Mouse (Mus musculus) brown adipose tissue, adult 24 weeks (tissue): ENCODE data around the gene Pak1ip1. TPM values are rescaled to one million over a fixed set of nuclear protein-coding genes. Genes with fewer than 3 reads are reported as not detected.

Experiments
- H3K27ac ChIP-seq: fragments of 200-500 bp; replicated peaks from 2 replicates; pipeline ENCODE4 v1.5.1; 2012; ENCODE audit warnings: low read depth, mild to moderate bottlenecking, low read length
- H3K4me1 ChIP-seq: fragments of 200-500 bp; 2 replicates; pipeline ENCODE4 v1.6.1; 2012; ENCODE audit warnings: low read length, mixed read lengths; ENCODE audit not compliant: control insufficient read depth, insufficient read depth, insufficient read length
- H3K4me3 ChIP-seq: fragments of 200-500 bp; 2 replicates; pipeline ENCODE4 v1.5.1; 2012; ENCODE audit warnings: low read depth, mild to moderate bottlenecking, low read length, moderate library complexity; ENCODE audit not compliant: insufficient read depth
- polyA plus RNA-seq: library from polyadenylated mRNA; stranded (reverse); fragments of >200 nt; gene quantifications from 2 replicates; pipeline ENCODE4 v1.2.4, GENCODE M21; 2012; ENCODE audit not compliant: missing spikeins, insufficient read depth, insufficient read length

Gene Pak1ip1
- 53.0 and 58.3 TPM in 2 replicates for polyA plus RNA-seq

DNA sequence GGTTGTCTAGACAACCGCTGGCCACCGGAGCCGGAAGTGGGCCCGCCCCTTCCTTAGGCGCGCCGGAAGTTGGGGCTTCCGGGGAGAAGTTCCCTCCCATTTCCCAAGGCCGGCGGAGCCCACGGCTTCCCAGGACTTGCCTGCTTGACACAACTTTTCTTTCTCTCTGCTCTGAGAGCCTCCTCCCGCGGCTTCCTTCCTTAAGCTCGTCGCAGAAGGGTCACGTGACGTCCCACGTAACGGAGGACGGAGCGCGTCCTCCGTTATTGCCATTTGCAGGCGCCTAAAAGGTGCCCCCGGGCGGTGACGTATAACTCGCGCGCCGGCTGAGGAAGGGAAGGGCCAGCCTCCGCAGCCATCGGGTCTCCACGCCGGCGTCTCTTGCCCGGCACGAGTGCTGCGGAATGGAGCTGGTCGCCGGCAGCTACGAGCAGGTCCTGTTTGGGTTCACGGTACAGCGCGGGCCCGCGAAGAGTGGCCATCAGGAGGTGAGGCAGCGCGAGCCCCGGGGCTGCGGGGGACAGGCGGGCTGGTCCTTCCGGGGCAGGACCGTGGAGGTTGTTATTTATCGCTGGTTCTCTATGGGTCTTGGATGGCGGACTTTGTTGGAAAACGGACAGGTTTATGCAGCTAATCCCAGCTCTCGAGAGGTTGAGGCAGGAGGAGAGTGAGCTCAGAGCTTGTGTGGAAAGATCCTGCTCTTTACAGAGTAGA is at the start of gene Pak1ip1:
Pak1ip1 (plus strand) TSS at position 98 of the 714 bp plus-strand sequence.
- Histone ChIP-seq H3K4me1 (peaks cover 5% of the 10 kb centered on the region; the same call in 1 of the 2 replicates), H3K4me3 (peak within 1 kb of the TSS; percentile 98), H3K27ac (peak within 1 kb of the TSS; percentile 99)

DNA sequence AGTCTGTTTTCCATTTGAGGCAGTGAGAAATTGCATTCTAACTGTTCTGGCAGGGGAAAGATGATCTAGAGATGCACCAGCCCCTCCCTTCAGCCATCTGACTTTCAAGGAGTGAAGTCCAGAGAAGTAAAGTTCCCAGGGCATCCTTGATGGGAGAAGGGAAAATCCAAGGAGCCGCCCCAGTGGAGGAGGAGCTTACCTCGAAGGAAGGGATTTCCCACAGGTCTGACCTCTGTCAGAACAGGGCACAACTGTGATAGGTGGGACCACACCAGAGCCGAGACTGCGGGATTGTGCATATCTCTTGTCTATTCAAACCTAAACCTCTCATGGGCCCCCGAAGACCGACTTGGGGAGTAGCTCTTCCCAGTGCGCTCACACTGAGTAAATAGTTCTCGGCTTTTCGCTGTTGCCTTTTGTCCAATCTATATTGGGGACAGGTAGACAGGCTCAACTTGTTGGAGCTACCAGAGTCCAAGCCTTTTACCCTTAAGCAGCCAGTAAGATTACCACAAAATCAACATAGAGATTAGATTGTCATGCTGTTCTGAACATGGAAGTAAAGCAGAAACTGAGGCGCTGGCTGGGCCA is 49.3 kb upstream of the Pak1ip1 start:
- no peak overlapping the region for H3K4me3 ChIP-seq
- H3K27ac ChIP-seq, result no peak overlapping the region
- peaks cover 14% of the 10 kb centered on the region for H3K4me1 ChIP-seq

DNA sequence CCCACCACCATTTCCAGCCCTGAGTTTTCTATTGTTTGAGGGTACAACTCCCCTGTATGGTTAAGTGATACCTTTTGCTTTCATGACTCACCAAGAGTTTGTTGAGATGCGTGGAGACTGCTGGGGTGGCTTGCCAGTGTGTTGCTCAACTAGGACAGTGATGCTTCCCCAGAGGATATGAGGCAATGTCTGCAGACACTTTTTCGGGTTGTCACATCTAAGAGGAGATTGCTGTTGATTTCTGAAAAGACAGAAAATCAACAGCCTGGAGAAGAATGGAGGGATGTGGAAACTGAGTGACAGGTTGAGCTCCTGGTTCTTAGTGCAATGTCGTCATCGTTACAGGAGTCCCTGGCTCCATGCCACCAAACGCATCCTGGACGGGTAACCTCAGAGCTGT is 47.6 kb upstream of the Pak1ip1 start:
- H3K4me1 ChIP-seq, result peaks cover 2% of the 10 kb centered on the region; the same call in 1 of the 2 replicates
- H3K4me3 ChIP-seq, result no peak overlapping the region
- no peak overlapping the region for H3K27ac ChIP-seq

DNA sequence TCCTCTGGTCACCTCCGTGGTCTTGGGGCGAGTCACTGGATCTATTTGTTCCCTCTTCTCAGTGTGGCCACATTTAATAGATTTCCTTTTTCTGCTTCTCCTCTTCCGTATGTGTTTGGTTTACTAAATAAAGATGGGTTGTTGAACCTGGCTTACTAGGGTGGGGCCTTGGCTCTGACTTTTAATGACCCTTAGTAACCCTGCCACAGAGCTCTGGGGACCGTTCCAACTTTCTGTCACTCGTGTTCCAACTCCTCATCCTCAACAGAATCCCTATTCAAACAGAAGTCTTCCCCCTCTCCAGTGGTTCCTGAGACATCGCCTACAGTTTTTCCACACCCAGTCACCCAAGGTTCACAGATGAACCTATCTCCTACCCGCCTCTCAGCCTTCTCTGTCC is 45.0 kb upstream of the Pak1ip1 start:
- Histone ChIP-seq H3K4me3 (no peak overlapping the region), H3K4me1 (no peaks in the 10 kb centered on the region; the same call in 1 of the 2 replicates)

DNA sequence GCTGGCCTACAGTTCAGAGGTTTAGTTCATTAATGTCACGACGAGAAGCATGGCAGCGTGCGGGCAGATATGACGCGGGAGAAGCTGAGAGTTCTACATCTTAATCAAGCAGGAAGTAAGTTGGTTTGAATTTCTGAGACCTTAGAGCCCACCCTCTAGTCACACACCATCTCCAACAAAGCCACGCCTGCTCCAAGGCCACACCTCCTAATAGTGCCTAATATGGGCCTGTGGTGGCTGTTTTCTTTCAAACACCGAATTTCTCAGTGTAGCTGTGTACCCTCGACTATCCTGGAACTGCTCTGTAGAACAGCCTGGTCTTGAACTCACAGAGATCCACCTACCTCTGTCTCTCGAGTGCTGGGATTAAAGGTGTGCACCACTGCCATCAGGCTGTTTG is 33.2 kb upstream of the Pak1ip1 start:
- H3K27ac ChIP-seq, result no peak overlapping the region
- peaks cover 3% of the 10 kb centered on the region; the same call in 1 of the 2 replicates for H3K4me1 ChIP-seq
- no peak overlapping the region for H3K4me3 ChIP-seq

More for the DNA sequence above, 45.0 kb upstream of the Pak1ip1 start:
- no peak overlapping the region for H3K27ac ChIP-seq

DNA sequence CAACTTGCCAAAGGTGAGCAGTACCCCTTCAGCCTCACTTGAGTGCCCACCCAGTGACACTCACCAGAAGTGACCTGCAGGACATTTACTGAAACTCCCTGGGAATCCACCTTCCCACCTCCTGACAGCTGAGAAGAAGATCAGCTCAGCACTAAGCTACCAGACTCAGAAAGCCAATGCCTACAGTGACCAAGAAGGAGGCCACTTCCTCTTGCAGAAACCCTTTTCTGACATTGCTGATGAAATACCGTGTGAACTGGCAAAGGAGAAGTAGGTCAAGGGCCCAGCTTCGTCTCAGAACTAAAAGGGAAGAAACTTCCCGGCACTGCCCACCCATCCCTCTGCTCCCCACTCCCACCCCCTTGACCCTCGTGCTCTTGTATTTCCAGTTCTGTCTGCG is 32.3 kb upstream of the Pak1ip1 start:
- peaks cover 3% of the 10 kb centered on the region; the same call in 1 of the 2 replicates for H3K4me1 ChIP-seq
- no peak overlapping the region for H3K4me3 ChIP-seq
- no peak overlapping the region for H3K27ac ChIP-seq

DNA sequence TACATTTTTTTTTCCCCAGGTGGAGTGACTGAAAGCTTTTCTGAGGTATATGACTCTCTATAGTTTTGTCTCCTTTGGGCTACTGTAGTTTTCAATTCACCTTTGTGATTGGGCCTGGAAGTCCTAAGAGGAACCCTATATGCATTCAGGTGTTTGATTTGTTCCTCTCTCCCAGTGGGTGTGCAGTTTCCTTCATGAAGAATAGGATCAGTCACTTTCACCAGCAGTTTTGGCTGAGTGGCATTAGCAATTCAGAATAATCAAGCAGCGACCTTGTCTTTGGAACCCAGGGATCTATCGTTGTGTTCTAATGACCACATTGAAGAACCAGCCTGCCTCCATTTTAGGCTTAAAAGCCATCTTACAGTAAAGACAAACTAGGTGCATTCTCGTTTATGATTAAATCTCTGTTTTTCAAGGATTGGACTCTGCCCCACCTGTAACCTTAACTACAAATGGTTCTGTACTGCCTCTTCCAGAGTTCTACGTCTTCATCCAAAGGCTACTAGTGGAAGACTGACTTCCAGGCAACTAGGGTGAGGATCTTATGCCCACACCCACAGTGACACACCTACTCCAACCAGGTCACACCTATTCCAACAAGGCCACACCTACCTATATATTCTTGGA is 30.9 kb upstream of the Pak1ip1 start:
- no peak overlapping the region for H3K4me3 ChIP-seq
- peaks cover 3% of the 10 kb centered on the region; the same call in 1 of the 2 replicates for H3K4me1 ChIP-seq

DNA sequence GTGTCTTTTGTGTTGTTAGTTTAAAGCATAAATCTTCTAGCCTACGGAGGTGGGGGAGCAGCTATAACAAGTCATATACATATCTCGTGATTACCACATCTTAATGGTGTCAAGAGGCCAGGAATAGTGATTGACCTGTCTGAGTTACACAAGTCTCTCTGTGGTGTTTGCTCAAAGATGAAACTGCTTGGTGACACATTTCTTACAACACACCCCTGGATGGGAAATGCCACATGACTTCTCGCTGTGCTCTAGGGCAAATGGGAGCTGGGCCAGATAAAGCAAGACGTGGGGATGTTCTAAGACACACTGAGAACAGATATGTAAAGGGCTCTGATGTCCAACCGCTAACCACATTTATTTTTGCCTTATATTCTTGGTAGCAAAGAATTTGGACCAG is 29.6 kb upstream of the Pak1ip1 start:
- Histone ChIP-seq H3K27ac (no peak overlapping the region), H3K4me1 (peaks cover 3% of the 10 kb centered on the region; the same call in 1 of the 2 replicates), H3K4me3 (no peak overlapping the region)

More for the DNA sequence above, 30.9 kb upstream of the Pak1ip1 start:
- no peak overlapping the region for H3K27ac ChIP-seq

DNA sequence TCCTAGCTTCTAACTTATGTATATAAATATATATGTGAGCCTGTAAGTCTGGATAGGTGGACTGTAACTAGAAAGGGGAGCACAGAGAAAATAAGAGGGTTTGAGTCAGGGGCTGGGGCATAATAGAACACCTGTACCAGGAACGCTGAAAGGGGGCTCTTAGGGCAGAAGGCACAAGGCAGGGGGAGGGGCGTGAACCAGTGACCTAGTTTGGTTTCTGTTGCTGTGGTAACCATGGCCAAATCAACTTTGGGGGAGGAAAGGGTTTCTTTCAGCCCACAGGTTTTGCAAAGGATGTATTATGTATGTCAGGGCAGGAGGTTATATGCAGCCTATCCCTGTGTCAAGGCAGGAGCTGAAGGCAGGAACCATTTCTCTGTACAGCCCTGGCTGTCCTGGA is 29.0 kb upstream of the Pak1ip1 start:
- no peak overlapping the region for H3K27ac ChIP-seq
- peaks cover 3% of the 10 kb centered on the region; the same call in 1 of the 2 replicates for H3K4me1 ChIP-seq
- H3K4me3 ChIP-seq, result no peak overlapping the region

DNA sequence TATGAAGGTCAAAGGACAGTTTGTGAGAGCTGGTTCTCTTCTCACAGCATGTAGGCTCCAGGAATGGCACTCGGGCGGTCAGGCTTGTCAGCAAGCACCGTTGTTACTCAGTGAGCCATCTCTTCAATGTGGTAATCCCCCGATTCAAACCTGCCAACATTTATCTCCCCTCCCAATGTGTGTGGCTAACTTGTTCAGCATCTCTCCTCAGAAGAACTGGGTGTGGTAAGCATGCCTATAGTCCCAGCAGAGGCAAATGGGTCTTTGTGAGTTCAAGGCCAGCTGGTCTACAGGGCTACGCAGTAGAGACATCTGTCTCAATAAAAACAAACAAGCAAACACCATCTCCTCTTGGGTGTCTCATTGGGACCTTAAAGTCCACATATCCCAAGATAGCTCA is 27.8 kb upstream of the Pak1ip1 start:
- no peak overlapping the region for H3K4me3 ChIP-seq
- peaks cover 5% of the 10 kb centered on the region; the same call in 1 of the 2 replicates for H3K4me1 ChIP-seq
- no peak overlapping the region for H3K27ac ChIP-seq

DNA sequence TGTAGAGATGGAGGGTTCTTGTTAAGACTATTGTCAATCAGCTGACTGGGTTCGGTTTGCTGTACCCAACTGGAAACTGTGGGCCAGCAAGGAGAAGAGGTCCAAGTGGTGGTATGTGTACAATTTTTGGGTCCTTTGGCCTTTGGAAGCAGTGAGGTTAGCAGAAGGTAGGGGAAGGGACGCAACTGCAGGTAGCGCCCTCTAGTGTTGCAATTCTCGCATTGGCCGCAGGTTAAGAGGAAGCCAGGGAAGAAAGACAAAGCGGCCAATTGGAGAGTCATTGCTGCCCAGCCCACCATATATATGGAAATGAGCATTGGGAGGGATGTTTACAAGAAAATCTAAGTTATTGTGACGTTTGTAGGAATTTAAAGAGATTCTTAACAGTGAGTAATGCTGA is 23.2 kb upstream of the Pak1ip1 start:
- Histone ChIP-seq H3K27ac (no peak overlapping the region), H3K4me3 (no peak overlapping the region), H3K4me1 (peaks cover 6% of the 10 kb centered on the region; the same call in 1 of the 2 replicates)

DNA sequence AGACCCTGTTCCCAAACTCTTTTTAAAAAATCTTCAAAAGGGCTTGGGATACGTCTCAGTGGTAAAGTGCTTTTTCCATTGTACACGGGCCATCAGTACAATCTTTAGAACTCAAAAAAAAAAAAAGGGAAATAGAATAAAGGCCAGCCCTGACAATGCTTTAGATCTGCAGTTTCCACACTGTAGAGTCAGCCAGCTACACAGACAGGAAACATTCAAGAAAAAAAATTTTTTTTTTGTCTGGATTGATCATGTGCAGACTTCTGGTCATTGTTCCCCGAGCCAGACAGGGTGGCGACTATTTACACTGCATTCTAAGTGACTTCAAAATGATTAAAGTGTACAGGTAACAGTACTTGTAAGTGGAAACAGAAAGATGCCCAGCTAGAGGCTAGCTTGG is 22.2 kb upstream of the Pak1ip1 start:
- Histone ChIP-seq H3K27ac (peak overlapping the region; percentile 92), H3K4me3 (peak overlapping the region; percentile 3; the same call in 1 of the 2 replicates), H3K4me1 (peaks cover 6% of the 10 kb centered on the region; the same call in 1 of the 2 replicates)

DNA sequence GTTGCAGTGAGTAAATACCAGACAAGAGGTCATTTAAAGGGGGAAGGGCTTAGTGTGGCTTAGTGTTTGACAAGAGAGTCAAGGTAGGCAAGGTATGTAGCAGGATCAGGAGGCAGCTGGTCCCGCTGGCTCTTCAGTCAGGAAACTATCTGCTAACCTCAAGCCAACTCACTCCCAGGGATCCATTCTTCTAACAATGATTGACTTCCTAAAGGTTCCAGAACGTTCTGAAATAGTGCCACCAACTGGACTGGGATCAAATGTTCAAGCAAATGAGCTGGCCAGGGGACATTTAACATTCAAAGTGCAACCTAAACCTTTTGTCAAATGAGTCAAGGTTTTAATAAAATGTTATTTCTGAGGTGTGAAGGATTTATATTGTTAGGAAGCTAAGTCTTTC is 21.5 kb upstream of the Pak1ip1 start:
- 0 out of 2 replicates have a peak overlapping the region, but pooled peaks have one; percentile 3 for H3K4me3 ChIP-seq
- peak overlapping the region; percentile 89 for H3K27ac ChIP-seq
- H3K4me1 ChIP-seq, result peaks cover 6% of the 10 kb centered on the region; the same call in 1 of the 2 replicates

DNA sequence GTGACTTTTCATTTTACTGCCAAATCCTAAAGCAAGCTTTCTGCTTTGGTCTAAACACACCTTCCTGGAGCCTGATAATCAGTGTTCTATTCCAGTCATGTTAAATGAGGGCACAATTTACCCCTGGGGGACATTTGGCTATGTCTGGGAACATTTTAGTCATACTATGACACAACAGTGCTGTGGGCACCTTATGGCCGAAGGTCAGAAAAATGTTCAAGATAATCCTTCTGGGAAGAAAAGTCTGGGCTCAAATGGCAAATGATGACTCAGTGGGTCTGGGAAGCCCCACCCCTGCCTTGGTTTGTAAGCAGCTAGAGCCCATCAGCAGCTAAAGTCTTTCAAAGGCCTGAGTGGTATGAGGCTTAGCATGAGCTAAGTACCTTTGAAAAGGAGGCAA is 18.1 kb upstream of the Pak1ip1 start:
- no peak overlapping the region for H3K4me3 ChIP-seq
- no peak overlapping the region for H3K27ac ChIP-seq
- H3K4me1 ChIP-seq, result peaks cover 6% of the 10 kb centered on the region; the same call in 1 of the 2 replicates

DNA sequence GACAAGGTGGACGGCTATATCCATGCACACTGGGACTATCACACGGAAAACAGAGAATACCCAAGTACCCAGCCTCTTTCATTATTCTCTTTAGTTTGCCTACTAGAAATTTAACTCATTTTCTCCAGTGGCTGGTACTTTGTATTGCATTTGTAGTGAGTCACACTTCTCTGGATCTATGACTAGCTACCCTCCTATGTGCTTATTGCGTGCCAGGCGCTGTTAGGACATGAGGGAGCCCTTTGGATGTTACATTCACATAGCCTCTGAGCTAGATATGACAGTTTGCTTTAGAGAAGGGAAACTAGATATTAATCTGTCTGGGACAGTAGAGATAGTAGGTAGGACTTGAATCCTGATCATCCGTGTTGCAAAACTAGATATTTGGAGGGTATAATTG is 14.7 kb upstream of the Pak1ip1 start:
- no peak overlapping the region for H3K27ac ChIP-seq
- H3K4me3 ChIP-seq, result no peak overlapping the region
- no peaks in the 10 kb centered on the region for H3K4me1 ChIP-seq
